Mouse (Mus musculus) CD8-positive naive resting alpha-beta T cell, adult 57 days (primary cell): ENCODE data around the gene Mansc4. TPM values are rescaled to one million over a fixed set of nuclear protein-coding genes. Genes with fewer than 3 reads are reported as not detected.

Source experiments
- total RNA-seq: library from RNA; stranded (reverse); gene quantifications from one replicate; pipeline ENCODE4 v1.2.4, GENCODE M21; 2023

Mansc4 gene
- not detected for total RNA-seq

DNA sequence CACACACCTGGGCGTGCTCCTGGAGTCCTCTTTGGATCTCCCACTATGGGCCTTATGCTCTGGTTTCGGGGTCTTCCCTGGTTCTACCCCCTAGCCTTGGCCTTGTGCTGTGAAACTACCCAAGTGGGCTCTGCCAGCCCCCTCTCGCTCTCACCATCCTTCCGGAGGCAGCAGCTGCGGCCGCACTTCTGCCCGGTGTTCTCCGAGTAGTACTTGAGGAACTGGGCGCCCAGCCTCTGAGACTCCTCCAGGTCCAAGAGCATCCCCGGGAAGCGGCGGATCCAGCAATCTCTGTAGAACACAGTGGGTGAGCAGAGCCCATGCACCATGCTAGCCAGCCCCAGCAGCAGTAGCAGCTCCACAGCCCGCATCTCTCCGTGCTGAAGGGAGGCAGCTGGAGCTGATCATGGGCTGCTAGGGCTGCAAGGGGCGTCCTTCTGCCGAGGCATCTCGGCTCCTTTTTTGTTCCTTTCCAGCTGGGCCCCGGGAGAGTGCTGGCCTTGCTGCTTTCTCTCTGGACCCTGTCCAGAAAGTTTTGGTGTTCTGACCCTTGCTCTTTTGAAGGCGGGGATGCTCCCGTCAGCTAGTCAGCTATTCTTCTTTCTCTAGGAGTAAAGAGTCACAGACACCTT lies at the start of gene Mansc4:
Gene Mansc4, minus strand, starts transcription at position 439 of the 632 bp plus-strand sequence.

DNA sequence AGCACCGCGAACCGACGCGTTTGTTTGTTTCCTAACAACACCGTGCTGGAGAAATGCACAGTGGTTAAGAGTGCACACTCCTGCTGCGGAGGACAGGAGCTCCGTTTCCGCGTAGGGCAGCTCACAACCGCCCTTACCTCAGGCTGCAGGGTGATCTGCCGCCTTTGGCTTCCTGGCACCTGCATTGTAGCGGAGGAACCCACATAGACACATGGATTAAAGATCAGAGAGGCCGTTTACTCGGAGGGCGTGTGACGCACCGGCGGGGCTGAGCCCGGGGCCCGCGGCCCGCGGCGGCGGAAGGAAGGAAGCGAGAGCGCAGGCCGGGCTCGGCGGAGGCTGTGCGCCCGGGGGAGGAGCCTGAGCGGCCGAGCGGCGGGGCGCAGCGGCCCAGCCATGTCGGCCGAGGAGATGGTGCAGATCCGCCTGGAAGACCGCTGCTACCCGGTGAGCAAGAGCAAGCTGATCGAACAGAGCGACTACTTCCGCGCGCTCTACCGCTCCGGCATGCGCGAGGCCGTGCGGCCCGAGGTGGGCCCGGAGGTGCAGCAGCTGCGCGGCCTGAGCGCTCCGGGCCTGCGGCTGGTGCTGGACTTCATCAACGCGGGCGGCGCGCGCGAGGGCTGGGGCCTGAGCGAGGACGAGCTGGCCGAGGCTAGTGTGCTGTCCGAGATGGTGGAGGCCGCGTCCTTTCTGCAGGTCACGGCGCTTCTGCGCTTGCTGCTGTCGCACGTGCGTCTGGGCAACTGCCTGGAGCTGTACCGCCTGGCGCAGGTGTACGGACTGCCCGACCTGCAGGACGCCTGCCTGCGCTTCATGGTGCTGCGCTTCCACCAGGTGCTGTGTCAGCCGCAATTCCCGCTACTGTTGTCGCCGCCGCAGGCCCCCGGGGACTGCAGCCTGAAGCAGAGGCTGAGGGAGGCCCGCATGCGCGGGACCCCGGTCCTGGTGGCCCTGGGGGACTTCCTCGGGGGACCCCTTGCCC lies 4.6 kb upstream of the Mansc4 start, which contains the start of gene Klhl42:
Gene Klhl42, plus strand, starts transcription at position 244 of the 985 bp plus-strand sequence.

DNA sequence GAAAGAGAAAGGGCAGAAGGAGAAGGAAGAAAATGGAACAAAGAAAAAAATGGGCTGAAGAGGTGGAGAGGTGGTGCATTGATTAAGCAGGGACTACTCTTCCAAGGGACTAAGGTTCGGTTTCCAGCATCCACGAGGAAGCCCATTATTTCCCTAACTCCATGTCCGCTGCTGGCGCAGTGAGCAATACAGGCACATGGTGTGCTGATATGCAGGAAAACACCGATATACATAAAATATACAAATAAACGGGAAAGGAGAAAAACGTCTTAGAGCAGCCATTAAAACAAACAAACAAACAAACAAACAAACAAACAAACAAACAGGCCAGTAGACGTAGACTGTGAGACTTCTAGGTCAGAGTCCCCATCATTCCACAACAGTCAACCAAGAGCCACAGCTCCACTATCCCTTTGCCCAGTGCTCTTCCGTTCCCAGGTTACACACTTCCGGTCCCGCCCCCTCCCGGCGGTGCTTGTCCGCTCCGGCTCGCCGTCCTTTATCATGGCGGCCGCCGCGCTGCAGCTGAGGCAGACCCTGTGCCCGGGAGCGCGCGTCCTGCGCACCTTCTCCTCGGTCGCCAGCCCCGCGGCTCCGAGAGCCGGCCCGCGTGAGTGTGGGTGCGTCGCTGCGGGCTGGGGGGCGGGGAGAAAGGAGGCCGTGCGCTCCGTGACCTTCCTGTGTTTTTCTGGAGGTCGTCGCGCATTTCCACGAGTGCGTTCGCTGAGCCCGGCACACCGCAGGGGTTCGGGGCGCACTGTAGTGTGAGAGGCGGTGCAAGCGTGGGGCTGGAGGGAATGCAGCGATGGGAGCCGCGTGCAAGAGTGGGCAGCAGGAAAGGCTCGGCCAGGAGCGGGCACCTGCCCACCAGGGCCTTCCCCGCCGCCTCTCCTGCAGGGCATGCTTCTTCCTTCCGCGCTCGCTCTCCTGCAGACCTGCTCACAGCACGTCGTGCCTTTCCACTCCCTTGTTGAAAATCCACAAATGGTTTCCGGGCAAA lies 44.2 kb downstream of the Mansc4 start, which contains the start of gene Mrps35:
Gene Mrps35, plus strand, starts transcription at position 474 of the 1,000 bp plus-strand sequence.

GRCm38 (mm10) chr6:147032303-147032925 lies 54.4 kb downstream of the Mansc4 start, which contains the start of gene Rep15:
Gene Rep15, plus strand, starts transcription at chr6:147032584.

Other genes starting within 250 kb of the Mansc4 start
- not detected for gene Smco2, start 236.9 kb downstream of the Mansc4 start, total RNA-seq
- gene Ppfibp1, start 198.5 kb downstream of the Mansc4 start, total RNA-seq, result 14.3 TPM
- gene 1700034J05Rik, start 132.6 kb downstream of the Mansc4 start, total RNA-seq, result not detected
- gene Rep15, start 54.4 kb downstream of the Mansc4 start, total RNA-seq, result 0.70 TPM
- gene Mrps35, start 44.3 kb downstream of the Mansc4 start, total RNA-seq, result 35.3 TPM
- 12.5 TPM for gene Klhl42, start 4.3 kb upstream of the Mansc4 start, total RNA-seq
- gene Pthlh, start 177.2 kb upstream of the Mansc4 start, total RNA-seq, result not detected